Mouse (Mus musculus) heart, postnatal 0 days (tissue): Measurements from ENCODE around the gene Dad1. TPM values are rescaled to one million over a fixed set of nuclear protein-coding genes. Genes with fewer than 3 reads are reported as not detected.

ENCODE experiments used
- ATAC-seq: fragments of 200-750 bp; cut with Nextera tagmentation; 2 replicates; pipeline ENCODE4 v1.8.0; 2017; ENCODE audit warnings: low read depth, moderate number of reproducible peaks, moderate library complexity; ENCODE audit not compliant: insufficient read depth
- DNase-seq: peaks from one replicate; pipeline ENCODE4 v3.0.0-alpha.2; 2016; ENCODE audit warnings: low spot score
- H3K27ac ChIP-seq: fragments of 300-500 bp; sonication (generic); 2 replicates; pipeline ENCODE4 v1.5.1; 2014; ENCODE audit warnings: low read depth, mild to moderate bottlenecking
- H3K27me3 ChIP-seq: fragments of 300-500 bp; sonication (generic); 2 replicates; pipeline ENCODE4 v1.6.1; 2014; ENCODE audit warnings: low read length, mixed read lengths; ENCODE audit not compliant: control insufficient read depth, insufficient read depth
- H3K36me3 ChIP-seq: fragments of 300-500 bp; sonication (generic); replicated peaks from 2 replicates; pipeline ENCODE4 v1.6.1; 2014; ENCODE audit warnings: low read length, mixed read lengths; ENCODE audit not compliant: control insufficient read depth, insufficient read depth
- H3K4me1 ChIP-seq: fragments of 300-500 bp; sonication (generic); 2 replicates; pipeline ENCODE4 v1.6.1; 2014; ENCODE audit warnings: antibody characterized with exemption; ENCODE audit not compliant: control insufficient read depth, insufficient read depth
- H3K4me2 ChIP-seq: fragments of 300-500 bp; sonication (generic); 2 replicates; pipeline ENCODE4 v1.6.1; 2014; ENCODE audit warnings: low read depth, mild to moderate bottlenecking, low read length, moderate library complexity
- H3K4me3 ChIP-seq: fragments of 300-500 bp; sonication (generic); 2 replicates; pipeline ENCODE4 v1.5.1; 2014; ENCODE audit warnings: low read depth, low read length
- H3K9ac ChIP-seq: fragments of 300-500 bp; sonication (generic); replicated peaks from 2 replicates; pipeline ENCODE4 v1.6.1; 2014; ENCODE audit warnings: low read depth, low read length, mixed read lengths
- H3K9me3 ChIP-seq: fragments of 300-500 bp; sonication (generic); replicated peaks from 2 replicates; pipeline ENCODE4 v1.6.1; 2016; ENCODE audit warnings: low read length; ENCODE audit not compliant: control insufficient read depth
- CTCF ChIP-seq: IDR thresholded peaks from 2 replicates; pipeline ENCODE4 v1.5.1; 2016; ENCODE audit warnings: antibody characterized with exemption, control low read depth, low read depth
- EP300 ChIP-seq: IDR thresholded peaks from 2 replicates; pipeline ENCODE4 v1.6.1; 2016; ENCODE audit warnings: antibody characterized with exemption, low read depth
- WGBS: fragments of 180-500 bp; shearing (Covaris S2); extraction: QIAGEN DNeasy Blood & Tissue Kit; methylation state at CpG from one replicate; pipeline ENCODE4 v1.1.7; 2014; 5-methylcytosine and 5-hydroxymethylcytosine counted together
- polyA plus RNA-seq: library from polyadenylated mRNA; unstranded; fragments of >200 nt; fragmentation: Nextera tagmentation; extraction: Ambion mirVana; gene quantifications from 2 replicates; pipeline ENCODE4 v1.2.1, GENCODE M21; 2015
- total RNA-seq: library from RNA; depleted of rRNA; stranded (reverse); fragments of >200 nt; gene quantifications from 2 replicates; pipeline ENCODE4 v1.2.3, GENCODE M21; 2014; ENCODE audit warnings: low replicate concordance

The Dad1 gene
- total and polyA plus RNA-seq, 2 experiments from 2014 or later: 313 to 389 TPM

GRCm38 (mm10) chr14:54195838-54196423 lies 58.0 kb downstream of the Dad1 start:
- H3K9me3 ChIP-seq: no peaks in the 10 kb centered on the region
- TF ChIP-seq EP300: no peak
- no peak for TF ChIP-seq CTCF
- WGBS: 74% methylated on average over 6 of the region's 6 CpGs
- DNase-seq (no peak), ATAC-seq (no peak)
- H3K4me3 ChIP-seq: no peak overlapping the region
- H3K9ac ChIP-seq: no peak overlapping the region
- peaks cover 12% of the 10 kb centered on the region for H3K4me1 ChIP-seq
- H3K4me2 ChIP-seq: no peak overlapping the region
- H3K27me3 ChIP-seq: no peaks in the 10 kb centered on the region
- H3K27ac ChIP-seq: peak overlapping the region; percentile 15; the same call in 1 of the 2 replicates
- no peaks in the 10 kb centered on the region for H3K36me3 ChIP-seq

DNA sequence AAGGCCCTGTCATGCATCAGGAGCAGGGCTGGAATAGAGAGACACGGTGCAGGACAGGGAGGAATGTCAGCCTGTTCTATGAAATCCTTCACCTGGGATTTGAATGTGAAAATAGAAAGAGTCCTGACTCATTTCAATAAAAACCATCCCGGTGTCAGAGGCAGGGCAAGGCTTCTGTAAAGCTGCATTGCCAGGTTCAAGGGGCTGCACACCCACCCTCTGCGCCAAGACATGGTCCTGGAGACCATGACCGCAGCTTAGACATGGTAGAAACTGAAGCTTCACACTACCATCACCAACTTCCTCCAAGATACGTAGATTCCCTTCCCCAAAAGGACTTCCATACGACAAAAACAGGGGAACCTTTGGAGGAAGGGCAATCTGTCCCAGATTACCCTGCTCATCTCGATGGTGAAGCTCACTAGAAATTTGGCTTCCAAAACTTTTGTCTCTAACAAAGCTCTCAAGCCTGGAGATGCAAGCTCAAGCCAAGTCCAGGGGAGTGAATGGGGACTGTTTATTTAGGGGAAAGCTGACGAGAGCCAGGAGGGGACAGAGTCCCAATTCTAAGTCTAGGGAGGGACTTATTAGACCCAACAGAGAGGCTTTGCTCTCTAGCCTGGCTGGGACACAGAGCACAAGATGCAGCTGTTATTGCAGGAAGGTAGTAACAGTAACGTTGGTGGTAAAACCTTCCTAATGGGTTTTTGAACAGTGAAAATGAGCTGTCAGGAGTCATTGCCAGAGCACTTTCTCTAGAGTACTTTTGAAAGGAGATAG lies 60.4 kb downstream of the Dad1 start:
- TF ChIP-seq CTCF (no peak), EP300 (no peak)
- H3K9me3 ChIP-seq: no peaks in the 10 kb centered on the region
- no peak overlapping the region for H3K9ac ChIP-seq
- H3K4me1 ChIP-seq: peaks cover 21% of the 10 kb centered on the region
- H3K4me3 ChIP-seq: no peak overlapping the region
- H3K4me2 ChIP-seq: no peak overlapping the region
- DNase-seq: no peak
- 70% methylated on average over 9 of the region's 9 CpGs for WGBS
- H3K36me3 ChIP-seq: no peaks in the 10 kb centered on the region
- no peaks in the 10 kb centered on the region for H3K27me3 ChIP-seq
- no peak for ATAC-seq
- H3K27ac ChIP-seq: no peak overlapping the region

- Histone ChIP-seq H3K4me2 (no peak overlapping the region), H3K27ac (no peak overlapping the region), H3K4me3 (no peak overlapping the region), H3K27me3 (no peaks in the 10 kb centered on the region), H3K4me1 (peaks cover 14% of the 10 kb centered on the region), H3K36me3 (no peaks in the 10 kb centered on the region), H3K9ac (no peak overlapping the region), H3K9me3 (no peaks in the 10 kb centered on the region)
- no peak for DNase-seq
- no peak for TF ChIP-seq CTCF
- no peak for TF ChIP-seq EP300
- 0 out of 2 replicates have a peak, but pooled peaks have one; percentile 40 for ATAC-seq
- WGBS: 56% methylated on average over 3 of the region's 3 CpGs
Observed at GRCm38 (mm10) chr14:54192462-54192847, 61.4 kb downstream of the Dad1 start.

DNA sequence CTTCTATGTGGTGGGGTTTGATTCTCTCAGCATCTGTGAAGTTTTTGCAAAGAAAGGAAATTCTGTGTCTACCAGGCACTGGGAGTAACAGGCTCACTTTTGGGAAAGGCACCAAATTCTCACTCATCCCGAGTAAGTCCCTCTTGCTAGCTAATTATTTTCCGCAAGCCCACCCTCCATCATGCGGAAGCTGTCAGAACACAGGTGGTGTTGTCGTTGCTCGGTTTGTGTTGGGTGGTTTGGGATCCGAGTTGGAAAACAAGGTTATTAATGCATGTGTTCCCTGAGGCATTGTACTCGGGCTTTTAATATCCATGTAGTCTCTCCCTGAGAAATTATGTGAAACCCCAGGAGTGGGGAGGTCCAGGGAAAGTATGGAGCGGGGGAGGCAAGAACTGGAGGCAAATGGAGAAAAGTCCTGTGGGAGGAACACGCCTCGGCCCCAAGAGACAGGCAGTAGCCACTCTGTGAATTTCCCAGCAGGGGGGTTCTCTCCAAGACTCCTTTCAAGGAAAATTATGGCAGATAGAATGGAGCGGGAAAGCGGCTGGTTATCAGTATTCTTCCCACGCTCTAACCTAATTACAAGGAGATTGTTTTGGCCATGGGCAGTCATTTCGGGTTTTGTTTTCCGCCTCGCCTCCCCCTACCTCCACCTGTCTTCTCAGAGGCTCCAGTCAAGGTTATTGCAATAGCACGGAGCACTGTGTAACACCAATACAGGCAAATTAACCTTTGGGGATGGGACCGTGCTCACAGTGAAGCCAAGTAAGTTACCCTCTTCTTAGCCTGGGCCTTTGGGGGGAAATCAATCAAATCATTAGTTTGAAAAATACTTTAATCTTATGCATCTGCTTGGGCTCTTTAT lies 62.1 kb downstream of the Dad1 start:
- no peaks in the 10 kb centered on the region for H3K9me3 ChIP-seq
- peaks cover 9% of the 10 kb centered on the region; the same call in 1 of the 2 replicates for H3K4me1 ChIP-seq
- ATAC-seq (no peak), DNase-seq (no peak)
- no peaks in the 10 kb centered on the region for H3K27me3 ChIP-seq
- H3K4me3 ChIP-seq: no peak overlapping the region
- peak overlapping the region; percentile 77 for H3K27ac ChIP-seq
- no peak overlapping the region for H3K4me2 ChIP-seq
- no peaks in the 10 kb centered on the region for H3K36me3 ChIP-seq
- TF ChIP-seq CTCF (no peak), EP300 (no peak)
- no peak overlapping the region for H3K9ac ChIP-seq
- WGBS: 63% methylated on average over 18 of the region's 18 CpGs

DNA sequence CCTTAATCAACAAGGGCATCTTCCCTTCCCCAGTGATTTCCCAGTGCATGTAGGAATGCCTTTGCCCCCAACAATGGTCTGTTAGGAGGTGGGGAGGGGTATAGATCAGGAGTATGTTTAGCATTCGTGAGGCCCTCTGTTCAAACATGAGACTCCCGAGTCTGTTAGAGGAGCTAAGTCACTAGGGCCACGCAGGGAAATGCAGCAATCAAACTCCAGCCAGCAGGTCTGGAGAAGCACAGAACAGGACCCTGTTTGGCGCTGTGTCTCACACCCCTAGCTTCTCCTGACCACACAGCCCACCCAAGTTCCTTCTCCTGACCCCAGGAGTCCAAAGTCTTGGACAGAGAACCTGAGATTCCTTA lies 62.9 kb downstream of the Dad1 start:
- Histone ChIP-seq H3K27ac (peak overlapping the region; percentile 77), H3K9me3 (no peaks in the 10 kb centered on the region), H3K4me2 (no peak overlapping the region), H3K36me3 (no peaks in the 10 kb centered on the region), H3K4me3 (no peak overlapping the region), H3K27me3 (no peaks in the 10 kb centered on the region), H3K4me1 (peaks cover 11% of the 10 kb centered on the region; the same call in 1 of the 2 replicates), H3K9ac (no peak overlapping the region)
- 50% methylated on average over 4 of the region's 4 CpGs for WGBS
- no peak for TF ChIP-seq CTCF
- TF ChIP-seq EP300: no peak
- no peak for DNase-seq
- no peak for ATAC-seq
